In genomic region chr11:95071266-95071665, GRCm38 (mm10) we compare ENCODE assay signal across 12 mouse cellular contexts. TPM values are rescaled to one million over a fixed set of nuclear protein-coding genes. Genes with fewer than 3 reads are reported as not detected.
DNase-seq lines count a peak whose midpoint lies in the region; ATAC-seq lines count a peak whose summit lies in the region.
"Had no signal": no experiment of that assay in that cellular context is flagged by ENCODE, and none has a peak within 500 bp of the region (broad histone marks: within the 10 kb centered on the region; RNA-seq: fewer than 3 reads in every experiment).

No protein-coding gene starts in this region.

- H3K36me3 ChIP-seq in kidney, embryonic 14.5 days (ENCODE audit: control insufficient read depth, insufficient read depth, low read length) = no peaks in the 10 kb centered on the region; the same call in 1 of the 2 replicates
- H3K36me3 ChIP-seq in embryonic facial prominence, embryonic 15.5 days = no peaks in the 10 kb centered on the region
- H3K36me3 ChIP-seq in intestine, embryonic 14.5 days (ENCODE audit: control insufficient read depth, insufficient read depth, low read length) = no peaks in the 10 kb centered on the region
- H3K36me3 ChIP-seq in neural tube, embryonic 15.5 days = no peaks in the 10 kb centered on the region
- H3K36me3 ChIP-seq: forebrain, embryonic 15.5 days had no signal

- H3K27me3 ChIP-seq in kidney, embryonic 14.5 days (ENCODE audit: control insufficient read depth, insufficient read depth, low read length) = no peaks in the 10 kb centered on the region
- peaks cover 17% of the 10 kb centered on the region for H3K27me3 ChIP-seq in embryonic facial prominence, embryonic 15.5 days
- no peaks in the 10 kb centered on the region for H3K27me3 ChIP-seq in intestine, embryonic 14.5 days (replicated peaks; ENCODE audit: control insufficient read depth, insufficient read depth, low read length)
- H3K27me3 ChIP-seq in neural tube, embryonic 15.5 days (replicated peaks) = peaks cover 13% of the 10 kb centered on the region

- H3K27ac ChIP-seq in kidney, embryonic 14.5 days (ENCODE audit: low read depth, low read length) = peak overlapping the region; percentile 30; the same call in 1 of the 2 replicates
- H3K27ac ChIP-seq in embryonic facial prominence, embryonic 15.5 days (replicated peaks) = peak overlapping the region; percentile 60; the same call in 1 of the 2 replicates
- peak overlapping the region; percentile 29; the same call in 1 of the 2 replicates for H3K27ac ChIP-seq in intestine, embryonic 14.5 days (ENCODE audit: low read depth)
- H3K27ac ChIP-seq in neural tube, embryonic 15.5 days (replicated peaks) = no peak overlapping the region
- H3K27ac ChIP-seq: forebrain, embryonic 15.5 days had no signal

- no peaks in the 10 kb centered on the region for H3K9me3 ChIP-seq in kidney, embryonic 14.5 days (ENCODE audit: control insufficient read depth, low read length)
- H3K9me3 ChIP-seq in embryonic facial prominence, embryonic 15.5 days (replicated peaks) = no peaks in the 10 kb centered on the region
- no peaks in the 10 kb centered on the region for H3K9me3 ChIP-seq in intestine, embryonic 14.5 days (ENCODE audit: control insufficient read depth, low read length)
- no peaks in the 10 kb centered on the region for H3K9me3 ChIP-seq in neural tube, embryonic 15.5 days (replicated peaks)
- H3K9me3 ChIP-seq: forebrain, embryonic 15.5 days had no signal

- no peak overlapping the region for H3K4me2 ChIP-seq in kidney, embryonic 14.5 days (replicated peaks; ENCODE audit: low read depth, low read length)
- H3K4me2 ChIP-seq in embryonic facial prominence, embryonic 15.5 days (replicated peaks) = no peak overlapping the region
- H3K4me2 ChIP-seq in intestine, embryonic 14.5 days (ENCODE audit: low read length) = no peak overlapping the region
- no peak overlapping the region for H3K4me2 ChIP-seq in neural tube, embryonic 15.5 days
- H3K4me2 ChIP-seq: forebrain, embryonic 15.5 days had no signal

- H3K9ac ChIP-seq in kidney, embryonic 14.5 days (ENCODE audit: low read depth, low read length) = peak overlapping the region; percentile 18; the same call in 1 of the 2 replicates
- H3K9ac ChIP-seq in embryonic facial prominence, embryonic 15.5 days = no peak overlapping the region
- H3K9ac ChIP-seq in intestine, embryonic 14.5 days (ENCODE audit: low read length) = no peak overlapping the region
- H3K9ac ChIP-seq in neural tube, embryonic 15.5 days (replicated peaks) = no peak overlapping the region
- H3K9ac ChIP-seq: forebrain, embryonic 15.5 days; liver, postnatal 0 days had no signal

- peaks cover 39% of the 10 kb centered on the region for H3K4me1 ChIP-seq in kidney, embryonic 14.5 days (ENCODE audit: control insufficient read depth, insufficient read depth, low read length)
- H3K4me1 ChIP-seq in embryonic facial prominence, embryonic 15.5 days = peaks cover 61% of the 10 kb centered on the region
- H3K4me1 ChIP-seq in intestine, embryonic 14.5 days (replicated peaks; ENCODE audit: control insufficient read depth, insufficient read depth, low read length) = peaks cover 46% of the 10 kb centered on the region
- peaks cover 47% of the 10 kb centered on the region for H3K4me1 ChIP-seq in neural tube, embryonic 15.5 days

- DNase-seq in kidney, adult 18-20 months = no peak
- DNase-seq in intestine, embryonic 14.5 days (ENCODE audit: low spot score) = no peak
- peak; percentile 72 to 85 for DNase-seq in lung, postnatal 4 days
- no peak for DNase-seq in B cell, adult 2 months
- no peak for DNase-seq in urinary bladder, postnatal 36 days (ENCODE audit: low spot score in 2 of 2)
- DNase-seq: layer of hippocampus, adult 9-11 months; liver, postnatal 0 days had no signal

- no peak overlapping the region for H3K4me3 ChIP-seq in kidney, embryonic 14.5 days (ENCODE audit: low read length)
- H3K4me3 ChIP-seq in embryonic facial prominence, embryonic 15.5 days (replicated peaks) = no peak overlapping the region
- no peak overlapping the region for H3K4me3 ChIP-seq in intestine, embryonic 14.5 days (ENCODE audit: low read depth, low read length)
- no peak overlapping the region for H3K4me3 ChIP-seq in neural tube, embryonic 15.5 days (replicated peaks)
- H3K4me3 ChIP-seq: forebrain, embryonic 15.5 days had no signal

- no peak for ATAC-seq in kidney, embryonic 14.5 days (ENCODE audit: low FRiP score, low TSS enrichment)
- 0 out of 2 replicates have a peak, but pooled peaks have one; percentile 58 for ATAC-seq in embryonic facial prominence, embryonic 15.5 days (ENCODE audit: insufficient number of reproducible peaks, low FRiP score, low TSS enrichment, low read depth)
- ATAC-seq in intestine, embryonic 14.5 days (replicated peaks; ENCODE audit: low FRiP score, low TSS enrichment, low read depth) = 0 out of 2 replicates have a peak, but pooled peaks have one; percentile 24
- ATAC-seq in neural tube, embryonic 15.5 days (ENCODE audit: low FRiP score) = no peak
- ATAC-seq: forebrain, embryonic 15.5 days; liver, postnatal 0 days had no signal

- 56% methylated on average over 7 of the region's 7 CpGs for WGBS in kidney, embryonic 14.5 days
- WGBS in embryonic facial prominence, embryonic 15.5 days = 33% methylated on average over 7 of the region's 7 CpGs
- 56% methylated on average over 7 of the region's 7 CpGs for WGBS in intestine, embryonic 14.5 days
- WGBS in neural tube, embryonic 15.5 days = 66% methylated on average over 7 of the region's 7 CpGs

RNA-seq across cellular contexts. Expression of gene Itga3, which starts 5.3 kb away (rescaled TPM):
- polyA plus RNA-seq in kidney, embryonic 14.5 days (2014; fragmentation: Nextera tagmentation; extraction: Ambion mirVana) = 13.9 and 20.9 TPM in 2 replicates
- 9.5 and 11.3 TPM in 2 replicates for polyA plus RNA-seq in embryonic facial prominence, embryonic 15.5 days (2015; fragmentation: Nextera tagmentation; extraction: Ambion mirVana)
- 24.1 and 29.0 TPM in 2 replicates for polyA plus RNA-seq in intestine, embryonic 14.5 days (2014; fragmentation: Nextera tagmentation; extraction: Ambion mirVana)
- polyA plus RNA-seq in neural tube, embryonic 15.5 days (2015; fragmentation: Nextera tagmentation; extraction: Ambion mirVana) = 17.7 and 20.3 TPM in 2 replicates

RNA-seq across cellular contexts. Expression of gene Pdk2, which starts 30.1 kb away (rescaled TPM):
- 30.0 and 46.5 TPM in 2 replicates for polyA plus RNA-seq in kidney, embryonic 14.5 days (2014; fragmentation: Nextera tagmentation; extraction: Ambion mirVana)
- polyA plus RNA-seq in embryonic facial prominence, embryonic 15.5 days (2015; fragmentation: Nextera tagmentation; extraction: Ambion mirVana) = 33.7 and 41.8 TPM in 2 replicates
- 26.4 and 29.6 TPM in 2 replicates for polyA plus RNA-seq in intestine, embryonic 14.5 days (2014; fragmentation: Nextera tagmentation; extraction: Ambion mirVana)
- 24.9 and 27.1 TPM in 2 replicates for polyA plus RNA-seq in neural tube, embryonic 15.5 days (2015; fragmentation: Nextera tagmentation; extraction: Ambion mirVana)

RNA-seq across cellular contexts. Expression of gene Dlx3, which starts 48.7 kb away (rescaled TPM):
- polyA plus RNA-seq in kidney, embryonic 14.5 days (2014; fragmentation: Nextera tagmentation; extraction: Ambion mirVana) = 0.71 and 1.2 TPM in 2 replicates
- 35.6 and 36.6 TPM in 2 replicates for polyA plus RNA-seq in embryonic facial prominence, embryonic 15.5 days (2015; fragmentation: Nextera tagmentation; extraction: Ambion mirVana)
- 0.72 and 0.91 TPM in 2 replicates for polyA plus RNA-seq in intestine, embryonic 14.5 days (2014; fragmentation: Nextera tagmentation; extraction: Ambion mirVana)
- polyA plus RNA-seq in neural tube, embryonic 15.5 days (2015; fragmentation: Nextera tagmentation; extraction: Ambion mirVana) = 0.28 and 0.50 TPM in 2 replicates
- polyA plus RNA-seq: forebrain, embryonic 15.5 days; liver, postnatal 0 days; neural tube, embryonic 14.5 days had no signal

Comparison
In these comparisons a context has a peak if more than half of its experiments do, and no peak if none do; other contexts are left out.
1. ATAC-seq: peak in embryonic facial prominence, embryonic 15.5 days (single experiment) and intestine, embryonic 14.5 days (single experiment); none in kidney, embryonic 14.5 days (single experiment) and neural tube, embryonic 15.5 days (single experiment).
2. DNase-seq: peak in lung, postnatal 4 days (2 of 2); none in kidney, adult 18-20 months (single experiment), intestine, embryonic 14.5 days (single experiment), B cell, adult 2 months (0 of 2) and urinary bladder, postnatal 36 days (0 of 2).
3. RNA of gene Dlx3, which starts 48.7 kb away (polyA plus RNA-seq): 35.6 to 36.6 TPM in embryonic facial prominence, embryonic 15.5 days; 0.71 to 1.2 TPM in kidney, embryonic 14.5 days, 0.72 to 0.91 TPM in intestine, embryonic 14.5 days and 0.28 to 0.50 TPM in neural tube, embryonic 15.5 days; every median in the first group is over 10 times any median in the second.